ENCODE assay signal across 22 mouse cellular contexts in genomic region chr1:72121608-72122185, GRCm38 (mm10).
DNase-seq lines count a peak whose midpoint lies in the region; ATAC-seq and TF ChIP-seq lines count a peak whose summit lies in the region.
"Had no signal": no experiment of that assay in that cellular context is flagged by ENCODE, and none has a peak within 500 bp of the region (broad histone marks: within the 10 kb centered on the region; RNA-seq: fewer than 3 reads in every experiment).

No protein-coding gene starts in this region.

- H3K9ac ChIP-seq in midbrain, embryonic 15.5 days = no peak overlapping the region
- H3K9ac ChIP-seq: embryonic facial prominence, embryonic 15.5 days; heart, embryonic 12.5 days; hindbrain, embryonic 14.5 days; limb, embryonic 15.5 days; liver, embryonic 15.5 days had no signal

- H3K4me2 ChIP-seq in midbrain, embryonic 15.5 days = no peak overlapping the region
- H3K4me2 ChIP-seq: embryonic facial prominence, embryonic 15.5 days; heart, embryonic 12.5 days; hindbrain, embryonic 14.5 days; limb, embryonic 15.5 days; liver, embryonic 15.5 days had no signal

- intact Hi-C loops in heart, postnatal 25 days (cut with DNase I) = loop anchor here (2.0 to 5.0 kb wide), 3 partner anchors 444 to 834 kb away; no protein-coding TSS in a partner anchor

- no peaks in the 10 kb centered on the region for H3K36me3 ChIP-seq in heart, embryonic 10.5 days
- no peaks in the 10 kb centered on the region for H3K36me3 ChIP-seq in E14TG2a.4 (ENCODE audit: insufficient read depth, low read length)
- no peaks in the 10 kb centered on the region for H3K36me3 ChIP-seq in midbrain, embryonic 15.5 days (replicated peaks)
- H3K36me3 ChIP-seq: embryonic facial prominence, embryonic 15.5 days; heart, embryonic 12.5 days; limb, embryonic 15.5 days; liver, embryonic 15.5 days had no signal

- no peak overlapping the region for H3K27ac ChIP-seq in heart, embryonic 10.5 days
- no peak overlapping the region for H3K27ac ChIP-seq in midbrain, embryonic 15.5 days
- H3K27ac ChIP-seq: embryonic facial prominence, embryonic 15.5 days; hindbrain, embryonic 14.5 days; limb, embryonic 15.5 days; liver, embryonic 15.5 days; stomach, postnatal 0 days had no signal

- TF ChIP-seq CTCF in E14TG2a.4 (conservative IDR thresholded peaks at IDR 0.05; ENCODE audit: low read length) = no peak

- no peaks in the 10 kb centered on the region for H3K9me3 ChIP-seq in heart, embryonic 10.5 days
- H3K9me3 ChIP-seq in E14TG2a.4 (ENCODE audit: low read length) = peaks cover 37% of the 10 kb centered on the region
- H3K9me3 ChIP-seq in midbrain, embryonic 15.5 days = no peaks in the 10 kb centered on the region
- H3K9me3 ChIP-seq: embryonic facial prominence, embryonic 15.5 days; limb, embryonic 15.5 days; liver, embryonic 15.5 days had no signal

- 88% methylated on average over 17 of the region's 17 CpGs for WGBS in heart, embryonic 10.5 days
- 76% methylated on average over 17 of the region's 17 CpGs for WGBS in midbrain, embryonic 15.5 days

- peak; percentile 66 for ATAC-seq in midbrain, embryonic 15.5 days (replicated peaks)
- ATAC-seq: forebrain, embryonic 16.5 days had no signal

- DNase-seq in heart, embryonic 10.5 days (ENCODE audit: low spot score) = peak; percentile 39
- no peak for DNase-seq in heart, postnatal 25 days (ENCODE audit: low spot score)
- DNase-seq in R1 (ENCODE audit: low read depth, low spot score) = peak; percentile 91
- DNase-seq in T-cell, adult 2 months (ENCODE audit: low spot score) = no peak
- no peak for DNase-seq in frontal cortex, postnatal 25 days (ENCODE audit: low spot score in 2 of 2)
- DNase-seq: adrenal gland, postnatal 36 days; cerebellum, adult 2 months; heart, postnatal 14 days; kidney, adult 9 months; kidney, postnatal 4 days; retina, postnatal 1 day; thymus, postnatal 25 days had no signal

- no peaks in the 10 kb centered on the region for H3K27me3 ChIP-seq in heart, embryonic 10.5 days (ENCODE audit: insufficient read depth, poor library complexity, severe bottlenecking)
- no peaks in the 10 kb centered on the region for H3K27me3 ChIP-seq in E14TG2a.4 (ENCODE audit: insufficient read depth, low read length)
- no peaks in the 10 kb centered on the region for H3K27me3 ChIP-seq in midbrain, embryonic 15.5 days (replicated peaks)
- H3K27me3 ChIP-seq: CH12.LX; embryonic facial prominence, embryonic 15.5 days; heart, embryonic 12.5 days; limb, embryonic 15.5 days; liver, embryonic 15.5 days had no signal

- no peak overlapping the region for H3K4me3 ChIP-seq in heart, embryonic 10.5 days
- 0 out of 2 replicates have a peak overlapping the region, but pooled peaks have one; percentile 35 for H3K4me3 ChIP-seq in E14TG2a.4 (replicated peaks; ENCODE audit: low read length)
- H3K4me3 ChIP-seq in midbrain, embryonic 15.5 days = no peak overlapping the region
- H3K4me3 ChIP-seq: embryonic facial prominence, embryonic 15.5 days; heart, embryonic 12.5 days; limb, embryonic 15.5 days; liver, embryonic 15.5 days had no signal

- no peaks in the 10 kb centered on the region for H3K4me1 ChIP-seq in heart, embryonic 10.5 days
- H3K4me1 ChIP-seq in E14TG2a.4 (replicated peaks; ENCODE audit: low read depth, low read length) = 0 out of 2 replicates have a peak, but pooled peaks cover 3% of the 10 kb centered on the region
- H3K4me1 ChIP-seq in midbrain, embryonic 15.5 days = peaks cover 3% of the 10 kb centered on the region
- H3K4me1 ChIP-seq: embryonic facial prominence, embryonic 15.5 days; liver, embryonic 15.5 days had no signal

Comparison
In these comparisons a context has a peak if more than half of its experiments do, and no peak if none do; other contexts are left out.
1. DNase-seq: peak in heart, embryonic 10.5 days (single experiment) and R1 (single experiment); none in heart, postnatal 25 days (single experiment), T-cell, adult 2 months (single experiment) and frontal cortex, postnatal 25 days (0 of 2).